ENCODE assay signal across 20 mouse cellular contexts in genomic region chr1:175473060-175473459, GRCm38 (mm10). TPM values are rescaled to one million over a fixed set of nuclear protein-coding genes. Genes with fewer than 3 reads are reported as not detected.
DNase-seq lines count a peak whose midpoint lies in the region; ATAC-seq lines count a peak whose summit lies in the region.
"Had no signal": no experiment of that assay in that cellular context is flagged by ENCODE, and none has a peak within 500 bp of the region (broad histone marks: within the 10 kb centered on the region; RNA-seq: fewer than 3 reads in every experiment).

No protein-coding gene starts in this region.

- ATAC-seq in common myeloid progenitor, adult 5-6 weeks (replicated peaks; ENCODE audit: low read depth, poor library complexity, severe bottlenecking): peak; percentile 37; the same call in 1 of the 2 replicates
- ATAC-seq in granulocyte monocyte progenitor cell, adult 5-6 weeks (replicated peaks; ENCODE audit: poor library complexity, severe bottlenecking): peak; percentile 55
- peak; percentile 68 for ATAC-seq in megakaryocyte progenitor cell, adult 5-6 weeks (replicated peaks; ENCODE audit: poor library complexity)
- ATAC-seq in hindbrain, embryonic 14.5 days (ENCODE audit: low FRiP score): no peak
- ATAC-seq: forebrain, embryonic 13.5 days; forebrain, embryonic 15.5 days; forebrain, postnatal 0 days had no signal

- no peak for DNase-seq in urinary bladder, adult 2 months (ENCODE audit: low spot score)
- no peak for DNase-seq in hindbrain, embryonic 14.5 days (ENCODE audit: low spot score)
- DNase-seq: adrenal gland, adult 2 months; adrenal gland, postnatal 10 days; adrenal gland, postnatal 25 days; cerebellum, adult 11 months; cerebellum, adult 18-20 months; cerebellum, adult 8-10 months; cerebellum, adult 9-11 months; cerebellum, postnatal 14 days; cerebellum, postnatal 36 days; forebrain, postnatal 0 days had no signal

- no peaks in the 10 kb centered on the region for H3K9me3 ChIP-seq in hindbrain, embryonic 14.5 days (ENCODE audit: control insufficient read depth, low read length)
- H3K9me3 ChIP-seq: embryonic facial prominence, embryonic 10.5 days; embryonic facial prominence, embryonic 12.5 days; forebrain, embryonic 13.5 days; forebrain, embryonic 15.5 days had no signal

- no peaks in the 10 kb centered on the region for H3K4me1 ChIP-seq in hindbrain, embryonic 14.5 days (replicated peaks; ENCODE audit: control insufficient read depth, insufficient read depth, low read length)
- H3K4me1 ChIP-seq: embryonic facial prominence, embryonic 12.5 days; forebrain, embryonic 13.5 days; forebrain, embryonic 15.5 days had no signal

- H3K27me3 ChIP-seq in hindbrain, embryonic 14.5 days (ENCODE audit: control insufficient read depth, insufficient read depth, low read length): no peaks in the 10 kb centered on the region
- H3K27me3 ChIP-seq: embryonic facial prominence, embryonic 12.5 days; forebrain, embryonic 13.5 days; forebrain, embryonic 15.5 days had no signal

- H3K4me3 ChIP-seq in hindbrain, embryonic 14.5 days (replicated peaks; ENCODE audit: low read length): no peak overlapping the region
- H3K4me3 ChIP-seq: embryonic facial prominence, embryonic 10.5 days; embryonic facial prominence, embryonic 12.5 days; forebrain, embryonic 13.5 days; forebrain, embryonic 15.5 days had no signal

- H3K4me2 ChIP-seq in hindbrain, embryonic 14.5 days (replicated peaks): no peak overlapping the region
- H3K4me2 ChIP-seq: embryonic facial prominence, embryonic 12.5 days; forebrain, embryonic 13.5 days; forebrain, embryonic 15.5 days had no signal

- 90% methylated on average over 5 of the region's 5 CpGs for WGBS in hindbrain, embryonic 14.5 days

- H3K27ac ChIP-seq in hindbrain, embryonic 14.5 days: no peak overlapping the region
- H3K27ac ChIP-seq: embryonic facial prominence, embryonic 10.5 days; embryonic facial prominence, embryonic 12.5 days; forebrain, embryonic 13.5 days; forebrain, embryonic 15.5 days had no signal

- H3K36me3 ChIP-seq in hindbrain, embryonic 14.5 days (replicated peaks; ENCODE audit: control insufficient read depth, insufficient read depth): no peaks in the 10 kb centered on the region
- H3K36me3 ChIP-seq: embryonic facial prominence, embryonic 10.5 days; embryonic facial prominence, embryonic 12.5 days; forebrain, embryonic 15.5 days had no signal

- H3K9ac ChIP-seq in hindbrain, embryonic 14.5 days: no peak overlapping the region
- H3K9ac ChIP-seq: embryonic facial prominence, embryonic 12.5 days; forebrain, embryonic 13.5 days; forebrain, embryonic 15.5 days; forebrain, postnatal 0 days had no signal

RNA-seq across cellular contexts. Expression of gene Rgs7, which starts 19.2 kb away (rescaled TPM):
- total RNA-seq in common myeloid progenitor, adult 5-6 weeks (2017): not detected in 2 replicates
- not detected in 2 replicates for total RNA-seq in granulocyte monocyte progenitor cell, adult 5-6 weeks (2014; fragmentation: Nextera tagmentation)
- total RNA-seq in granulocyte monocyte progenitor cell, adult 5-6 weeks (2017): not detected in 2 replicates
- not detected in 2 replicates for total RNA-seq in megakaryocyte progenitor cell, adult 5-6 weeks (2015)
- not detected in 2 replicates for total RNA-seq in megakaryocyte progenitor cell, adult 5-6 weeks (2017)
- 0.72 and 0.84 TPM in 2 replicates for polyA plus RNA-seq in urinary bladder, adult 2 months (2012; rRNA removed)
- polyA plus RNA-seq in hindbrain, embryonic 14.5 days (2014; fragmentation: Nextera tagmentation; extraction: Ambion mirVana): 49.4 and 56.7 TPM in 2 replicates
- total RNA-seq: MEL had no signal
